Mouse (Mus musculus) thymus, adult 2 months (tissue): Measurements from ENCODE around the gene Akt3.

Source experiments
- CTCF ChIP-seq: fragments of 200-500 bp; IDR thresholded peaks from 2 replicates; pipeline ENCODE4 v1.5.1; 2012; ENCODE audit warnings: mild to moderate bottlenecking, control low read depth, low read length, moderate library complexity, borderline replicate concordance; ENCODE audit not compliant: control insufficient read depth, poor library complexity, insufficient read depth; ENCODE audit errors: extremely low read depth
- POLR2A ChIP-seq: fragments of 200-500 bp; IDR thresholded peaks from 2 replicates; pipeline ENCODE4 v1.6.1; 2012; ENCODE audit warnings: mild to moderate bottlenecking, low read length, control low read depth, moderate library complexity; ENCODE audit not compliant: control insufficient read depth, poor library complexity, insufficient read depth; ENCODE audit errors: extremely low read depth

GRCm38 (mm10) chr1:177035460-177035859 lies 222.5 kb downstream of the Akt3 start:
- no peak for TF ChIP-seq POLR2A
- no peak for TF ChIP-seq CTCF
